Mouse (Mus musculus) left cerebral cortex, postnatal 10 days (tissue): ENCODE measurements at regions not wholly inside any gene's neighbourhood (a gene's known extent, or its start where the extent isn't known, plus 50 kb on each side); places are given as distances from the start of the nearest gene placed in this dataset.
"Not testable (repeated sequence)": the region's sequence is repeated elsewhere in the genome, so short reads cannot be mapped to it uniquely, and the experiment has no call there.

Source experiments
- DNase-seq, 2 experiments: peaks; one replicate each; pipeline ENCODE4 v3.0.0; 2021 to 2022; ENCODE audit warnings: low spot score in 2 of 2, mixed read lengths in 1 of 2; ENCODE audit errors: extremely low spot score in 1 of 2
- intact Hi-C: fragments of 180-260 bp; cut with DNase I; formaldehyde crosslinking; loops from one replicate; pipeline ENCODE4 v1.15.1; 2025

- no peak for DNase-seq
- intact Hi-C loops: no loop called here
Observed at GRCm38 (mm10) chr16:55606447-55607239, 232.1 kb downstream of the Nfkbiz start.

GRCm38 (mm10) chr16:55603611-55604010, 235.1 kb downstream of the Nfkbiz start:
- intact Hi-C loops: no loop called here

GRCm38 (mm10) chr16:55589382-55589956, 249.2 kb downstream of the Nfkbiz start:
- intact Hi-C loops: no loop called here
- no peak for DNase-seq

More at GRCm38 (mm10) chr16:55603611-55604010, 235.1 kb downstream of the Nfkbiz start:
- DNase-seq: no peak

GRCm38 (mm10) chr16:55587138-55587537, 251.6 kb downstream of the Nfkbiz start:
- intact Hi-C loops: no loop called here
- DNase-seq: no peak

GRCm38 (mm10) chr16:55582906-55583305, 255.8 kb downstream of the Nfkbiz start:
- DNase-seq: no peak
- intact Hi-C loops: no loop called here

GRCm38 (mm10) chr16:55582029-55582428, 256.7 kb downstream of the Nfkbiz start:
- intact Hi-C loops: no loop called here
- no peak for DNase-seq

GRCm38 (mm10) chr16:55580827-55581226, 257.9 kb downstream of the Nfkbiz start:
- intact Hi-C loops: no loop called here
- no peak for DNase-seq

- intact Hi-C loops: no loop called here
- DNase-seq: no peak
Observed at GRCm38 (mm10) chr16:55578686-55579085, 260.0 kb downstream of the Nfkbiz start.

GRCm38 (mm10) chr16:55575609-55576283, 263.0 kb downstream of the Nfkbiz start:
- DNase-seq, intact Hi-C loops: not testable (repeated sequence)

- DNase-seq: no peak
- intact Hi-C loops: no loop called here
Observed at GRCm38 (mm10) chr16:55571106-55571505, 267.6 kb downstream of the Nfkbiz start.

- DNase-seq: no peak
- intact Hi-C loops: no loop called here
Observed at GRCm38 (mm10) chr16:55570097-55570496, 268.6 kb downstream of the Nfkbiz start.

GRCm38 (mm10) chr16:55555821-55556535, 258.2 kb upstream of the Zpld1 start:
- intact Hi-C loops: no loop called here
- no peak for DNase-seq

GRCm38 (mm10) chr16:55555224-55555623, 257.4 kb upstream of the Zpld1 start:
- no peak for DNase-seq
- intact Hi-C loops: no loop called here

- intact Hi-C loops: no loop called here
- no peak for DNase-seq
Observed at GRCm38 (mm10) chr16:55553896-55554295, 256.1 kb upstream of the Zpld1 start.

- intact Hi-C loops: no loop called here
Observed at GRCm38 (mm10) chr16:55551348-55551747, 253.6 kb upstream of the Zpld1 start.

GRCm38 (mm10) chr16:55550649-55551312, 253.0 kb upstream of the Zpld1 start:
- DNase-seq: peak in 1 of 2 experiments; percentile 34
- intact Hi-C loops: no loop called here

More at GRCm38 (mm10) chr16:55551348-55551747, 253.6 kb upstream of the Zpld1 start:
- DNase-seq: no peak

- DNase-seq: no peak
- intact Hi-C loops: no loop called here
Observed at GRCm38 (mm10) chr16:55547095-55547494, 249.3 kb upstream of the Zpld1 start.

- intact Hi-C loops: no loop called here
- DNase-seq: no peak
Observed at GRCm38 (mm10) chr16:55540336-55541015, 242.7 kb upstream of the Zpld1 start.
